Mouse (Mus musculus) frontal cortex, postnatal 25 days (tissue): ENCODE measurements around the gene Fibin.

ENCODE experiments used
- DNase-seq, 2 experiments: peaks; one replicate each; pipeline ENCODE4 v3.0.0; 2022; ENCODE audit warnings: low spot score in 2 of 2

Fibin gene

GRCm38 (mm10) chr2:110314074-110314473 lies 48.9 kb downstream of the Fibin start:
- no peak for DNase-seq

- no peak for DNase-seq
These were observed 49.6 kb downstream of the Fibin start for GRCm38 (mm10) chr2:110313305-110313824.
